Mouse (Mus musculus) cerebellum, adult 11-12 months (tissue): ENCODE measurements around the gene Gk2.

ENCODE experiments used
- DNase-seq: peaks from one replicate; pipeline ENCODE4 v3.0.0; 2022

The Gk2 gene

GRCm38 (mm10) chr5:97456816-97457215 is at the start of gene Gk2:
Gene Gk2 (minus strand): TSS chr5:97457021.
- DNase-seq = no peak

- DNase-seq = no peak
These were observed 41.2 kb upstream of the Gk2 start for GRCm38 (mm10) chr5:97498041-97498440.

- no peak for DNase-seq
These were observed 38.8 kb upstream of the Gk2 start for GRCm38 (mm10) chr5:97495488-97496092.

- DNase-seq = no peak
These were observed 36.6 kb upstream of the Gk2 start for GRCm38 (mm10) chr5:97493421-97493820.

GRCm38 (mm10) chr5:97486141-97486540 is 29.3 kb upstream of the Gk2 start:
- DNase-seq = no peak

GRCm38 (mm10) chr5:97479991-97480390 is 23.2 kb upstream of the Gk2 start:
- DNase-seq = no peak

- DNase-seq = no peak
These were observed 10.4 kb upstream of the Gk2 start for GRCm38 (mm10) chr5:97467246-97467645.

GRCm38 (mm10) chr5:97466430-97467158 is 9.8 kb upstream of the Gk2 start:
- peak; percentile 26 for DNase-seq

- no peak for DNase-seq
These were observed 9.1 kb upstream of the Gk2 start for GRCm38 (mm10) chr5:97465956-97466355.

GRCm38 (mm10) chr5:97462856-97463255 is 6.0 kb upstream of the Gk2 start:
- no peak for DNase-seq

GRCm38 (mm10) chr5:97451451-97451850 is 5.4 kb downstream of the Gk2 start:
- DNase-seq = no peak

- DNase-seq = no peak
These were observed 12.6 kb downstream of the Gk2 start for GRCm38 (mm10) chr5:97444191-97444590.

- DNase-seq = no peak
These were observed 24.3 kb downstream of the Gk2 start for GRCm38 (mm10) chr5:97432512-97432911.

- DNase-seq = no peak
These were observed 26.8 kb downstream of the Gk2 start for GRCm38 (mm10) chr5:97429976-97430375.

- DNase-seq = no peak
These were observed 35.2 kb downstream of the Gk2 start for GRCm38 (mm10) chr5:97421669-97422068.

GRCm38 (mm10) chr5:97417185-97417584 is 39.6 kb downstream of the Gk2 start:
- DNase-seq = no peak

GRCm38 (mm10) chr5:97415837-97416236 is 41.0 kb downstream of the Gk2 start:
- no peak for DNase-seq

- peak; percentile 9 for DNase-seq
These were observed 43.1 kb downstream of the Gk2 start for GRCm38 (mm10) chr5:97413716-97414115.

- DNase-seq = no peak
These were observed 46.6 kb downstream of the Gk2 start for GRCm38 (mm10) chr5:97410190-97410589.

- DNase-seq = no peak
These were observed 47.6 kb downstream of the Gk2 start for GRCm38 (mm10) chr5:97409234-97409704.
